Mouse (Mus musculus): ENCODE results near the gene Zfp592. TPM values are rescaled to one million over a fixed set of nuclear protein-coding genes. Genes with fewer than 3 reads are reported as not detected.
A peak's percentile ranks its signal among the peaks of the same experiment; 100 is the strongest.

Gene Zfp592
- polyA plus RNA-seq, 1 experiment from 2014 or later = 8.5 TPM

DNA sequence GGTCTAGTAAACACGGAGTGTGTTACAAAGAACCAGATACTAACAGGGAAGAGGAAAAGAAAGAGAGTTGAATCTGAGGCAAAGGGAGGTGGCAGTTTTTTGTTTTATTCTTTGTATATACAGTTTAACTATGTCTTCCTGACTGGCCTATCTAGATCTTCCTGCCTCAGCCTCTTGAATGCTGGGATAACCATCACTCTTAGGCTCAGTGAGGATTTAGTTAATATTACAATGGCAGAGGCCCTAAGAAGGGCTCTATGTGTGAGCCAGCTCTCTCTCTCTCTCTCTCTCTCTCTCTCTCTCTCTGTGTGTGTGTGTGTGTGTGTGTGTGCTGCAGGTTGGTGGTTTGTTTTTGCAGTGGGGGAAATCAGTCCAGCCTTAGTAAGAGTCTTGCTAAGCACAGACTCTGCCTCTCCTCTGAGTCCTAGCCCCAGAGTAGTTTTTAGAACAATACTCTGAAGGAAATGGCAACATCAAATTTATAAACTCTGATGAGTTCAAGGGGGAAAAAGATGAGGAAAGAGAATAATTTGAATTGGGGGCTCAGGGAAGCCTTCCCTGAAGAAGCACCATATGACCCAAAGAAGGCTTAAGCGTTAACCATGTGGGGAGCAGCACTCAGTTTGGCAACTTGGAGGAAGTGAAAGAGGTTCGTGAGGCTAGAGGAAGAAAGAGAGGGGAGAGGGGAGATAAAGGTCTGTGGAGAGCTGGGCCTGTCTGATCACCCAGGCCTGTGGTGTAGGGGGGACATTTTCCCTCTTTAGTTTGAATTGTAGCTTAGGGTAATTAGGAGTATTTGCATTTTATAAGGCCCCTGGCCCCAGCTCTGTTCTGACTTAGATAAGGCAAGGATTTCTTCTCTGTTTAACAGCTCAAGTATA lies 2.0 kb downstream of the Zfp592 start:
- Histone ChIP-seq H3K4me2 (peak overlapping the region; percentile 73), H3K4me1 (replicated peaks) (peaks cover 39% of the 10 kb centered on the region), H3K9me3 (replicated peaks) (no peaks in the 10 kb centered on the region), H3K27ac (peak overlapping the region; percentile 3), H3K36me3 (no peaks in the 10 kb centered on the region), H3K27me3 (no peaks in the 10 kb centered on the region), H3K4me3 (peak overlapping the region; percentile 80), H3K9ac (no peak overlapping the region)
- no peak for ATAC-seq (replicated peaks; ENCODE audit: insufficient number of reproducible peaks, insufficient read depth, low FRiP score, low read depth)
- 37% methylated on average over 3 of the region's 3 CpGs for WGBS

DNA sequence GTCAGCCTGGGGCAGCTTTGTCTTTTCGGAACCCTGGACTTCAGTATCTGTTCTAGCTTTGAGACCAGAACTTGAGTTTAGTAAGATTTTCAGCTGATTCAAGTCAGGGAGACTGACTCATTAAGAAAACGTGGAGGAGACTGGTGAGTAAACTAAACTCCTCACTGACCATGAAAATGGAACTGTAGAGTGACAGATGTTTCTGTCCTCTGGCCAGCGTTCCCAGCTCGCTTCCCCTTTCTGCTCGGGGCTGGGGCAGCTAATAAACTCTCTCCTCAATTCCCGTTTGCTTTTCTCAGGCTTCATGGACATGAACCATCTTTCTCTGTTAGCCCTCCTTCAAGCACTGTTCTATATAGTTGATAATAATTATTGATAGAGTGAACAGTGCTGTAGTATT lies 4.3 kb downstream of the Zfp592 start:
- Histone ChIP-seq H3K4me3 (no peak overlapping the region), H3K36me3 (no peaks in the 10 kb centered on the region), H3K9ac (no peak overlapping the region), H3K9me3 (replicated peaks) (no peaks in the 10 kb centered on the region), H3K4me2 (no peak overlapping the region), H3K27ac (no peak overlapping the region), H3K4me1 (replicated peaks) (peaks cover 34% of the 10 kb centered on the region), H3K27me3 (no peaks in the 10 kb centered on the region)
- no peak for ATAC-seq (replicated peaks; ENCODE audit: insufficient number of reproducible peaks, insufficient read depth, low FRiP score, low read depth)
- WGBS = 51% methylated on average over 6 of the region's 6 CpGs

DNA sequence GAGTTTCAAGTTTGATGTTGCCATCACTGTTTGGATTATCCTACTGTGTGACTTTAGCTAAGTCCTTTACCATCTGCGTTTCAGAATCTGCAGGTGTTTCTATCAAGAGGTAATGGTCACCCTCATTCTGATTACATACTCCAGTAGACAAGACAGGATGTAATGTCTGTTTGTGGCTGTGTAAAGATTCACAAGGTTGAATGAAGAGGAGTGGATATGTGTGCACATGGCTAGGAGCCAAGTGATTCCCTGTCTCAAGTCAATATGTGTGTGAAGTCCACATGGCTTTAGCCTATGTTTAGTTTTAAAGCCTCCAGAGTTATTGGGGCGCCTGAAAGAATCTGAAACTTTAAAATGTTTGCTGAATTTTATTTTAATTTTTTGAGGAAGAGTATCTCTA lies 6.1 kb downstream of the Zfp592 start:
- Histone ChIP-seq H3K4me2 (no peak overlapping the region), H3K27me3 (no peaks in the 10 kb centered on the region), H3K36me3 (no peaks in the 10 kb centered on the region), H3K9ac (no peak overlapping the region), H3K4me1 (replicated peaks) (peaks cover 42% of the 10 kb centered on the region), H3K27ac (no peak overlapping the region), H3K9me3 (replicated peaks) (no peaks in the 10 kb centered on the region), H3K4me3 (no peak overlapping the region)
- no peak for ATAC-seq (replicated peaks; ENCODE audit: insufficient number of reproducible peaks, insufficient read depth, low FRiP score, low read depth)
- WGBS = 88% methylated on average over 2 of the region's 2 CpGs

DNA sequence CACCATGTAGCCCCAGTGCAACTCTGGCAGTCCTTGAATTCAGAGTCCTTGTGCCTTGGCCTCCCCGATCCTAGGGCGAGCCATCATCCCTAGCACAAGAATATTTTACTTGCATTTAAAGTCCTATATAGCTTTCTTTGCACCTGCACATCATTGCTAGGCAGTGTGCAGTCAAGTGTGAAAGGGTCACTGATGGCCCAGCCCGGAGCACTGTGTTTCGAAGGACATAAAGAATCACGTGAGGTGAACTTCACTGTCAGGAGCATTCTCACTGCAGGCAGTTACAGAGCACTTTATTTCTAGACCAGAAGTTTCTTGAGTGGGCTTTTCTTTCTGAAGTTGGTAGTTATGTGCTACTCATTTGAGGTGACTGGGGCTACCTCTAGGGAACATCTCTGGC lies 8.4 kb downstream of the Zfp592 start:
- no peak for ATAC-seq (replicated peaks; ENCODE audit: insufficient number of reproducible peaks, insufficient read depth, low FRiP score, low read depth)

DNA sequence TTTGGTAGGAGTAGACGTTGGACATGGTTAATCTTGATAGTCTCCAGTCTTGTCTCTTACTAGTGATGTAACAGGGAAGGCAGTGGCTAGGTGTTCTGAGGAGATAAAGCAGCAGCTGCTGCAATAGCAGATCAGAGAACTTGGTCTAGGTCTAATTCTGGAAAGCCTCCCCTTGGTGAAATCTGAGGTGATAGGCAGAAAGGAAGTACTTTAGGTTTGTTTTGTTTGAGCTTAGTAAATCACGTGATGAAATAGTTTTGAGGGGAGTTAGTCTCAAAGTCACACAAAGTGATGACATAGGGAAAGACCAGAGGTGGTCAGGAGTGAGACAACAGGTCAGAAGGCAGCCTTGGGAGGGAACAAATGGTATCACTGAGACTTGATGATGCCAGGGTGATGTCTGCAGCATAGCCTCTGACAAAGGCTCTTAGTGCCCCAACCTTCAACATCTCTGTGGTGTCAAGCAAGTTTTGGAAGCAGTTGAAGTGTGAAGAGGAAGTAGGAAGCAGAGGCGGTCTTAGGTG lies 11.1 kb downstream of the Zfp592 start:
- 27% methylated on average over 3 of the region's 3 CpGs for WGBS
- no peak for ATAC-seq (replicated peaks; ENCODE audit: insufficient number of reproducible peaks, insufficient read depth, low FRiP score, low read depth)
- H3K4me3 ChIP-seq = no peak overlapping the region
- H3K9ac ChIP-seq = no peak overlapping the region
- no peaks in the 10 kb centered on the region for H3K9me3 ChIP-seq (replicated peaks)
- H3K27me3 ChIP-seq = no peaks in the 10 kb centered on the region
- H3K4me1 ChIP-seq (replicated peaks) = peaks cover 27% of the 10 kb centered on the region
- no peak overlapping the region for H3K4me2 ChIP-seq
- H3K27ac ChIP-seq = no peak overlapping the region
- H3K36me3 ChIP-seq = peaks cover 4% of the 10 kb centered on the region; the same call in 1 of the 2 replicates

More for the DNA sequence above, 8.4 kb downstream of the Zfp592 start:
- no peaks in the 10 kb centered on the region for H3K36me3 ChIP-seq
- H3K4me3 ChIP-seq = no peak overlapping the region
- peaks cover 33% of the 10 kb centered on the region for H3K4me1 ChIP-seq (replicated peaks)
- no peak overlapping the region for H3K9ac ChIP-seq
- H3K27me3 ChIP-seq = no peaks in the 10 kb centered on the region
- no peak overlapping the region for H3K27ac ChIP-seq
- H3K9me3 ChIP-seq (replicated peaks) = no peaks in the 10 kb centered on the region
- no peak overlapping the region for H3K4me2 ChIP-seq
- WGBS = 82% methylated on average over 5 of the region's 5 CpGs

DNA sequence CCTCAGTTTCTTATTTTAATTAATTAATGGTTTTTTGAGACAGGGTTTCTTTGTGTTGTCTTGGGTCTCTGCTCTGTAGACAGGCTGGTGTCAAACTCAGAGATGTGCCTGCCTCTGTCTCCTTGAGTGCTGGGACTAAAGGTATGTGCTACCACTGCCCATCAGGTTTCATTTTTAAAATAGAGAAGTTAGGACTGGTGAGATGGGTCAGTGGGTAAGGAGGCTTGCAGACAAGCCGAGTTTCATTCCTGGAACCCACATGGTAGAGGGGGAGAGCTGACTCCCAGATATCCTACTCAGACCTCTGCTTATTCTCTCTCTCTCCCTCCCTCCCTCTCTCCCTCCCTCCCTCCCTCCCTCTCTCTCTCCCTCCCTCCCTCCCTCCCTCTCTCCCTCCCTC lies 12.5 kb downstream of the Zfp592 start:
- Histone ChIP-seq H3K4me2 (no peak overlapping the region), H3K9me3 (replicated peaks) (no peaks in the 10 kb centered on the region), H3K9ac (no peak overlapping the region), H3K27me3 (no peaks in the 10 kb centered on the region), H3K4me3 (no peak overlapping the region), H3K4me1 (replicated peaks) (peaks cover 27% of the 10 kb centered on the region), H3K36me3 (peaks cover 10% of the 10 kb centered on the region; the same call in 1 of the 2 replicates), H3K27ac (no peak overlapping the region)
- ATAC-seq (replicated peaks; ENCODE audit: insufficient number of reproducible peaks, insufficient read depth, low FRiP score, low read depth) = no peak
- WGBS = 25% methylated on average over 1 of the region's 1 CpGs

DNA sequence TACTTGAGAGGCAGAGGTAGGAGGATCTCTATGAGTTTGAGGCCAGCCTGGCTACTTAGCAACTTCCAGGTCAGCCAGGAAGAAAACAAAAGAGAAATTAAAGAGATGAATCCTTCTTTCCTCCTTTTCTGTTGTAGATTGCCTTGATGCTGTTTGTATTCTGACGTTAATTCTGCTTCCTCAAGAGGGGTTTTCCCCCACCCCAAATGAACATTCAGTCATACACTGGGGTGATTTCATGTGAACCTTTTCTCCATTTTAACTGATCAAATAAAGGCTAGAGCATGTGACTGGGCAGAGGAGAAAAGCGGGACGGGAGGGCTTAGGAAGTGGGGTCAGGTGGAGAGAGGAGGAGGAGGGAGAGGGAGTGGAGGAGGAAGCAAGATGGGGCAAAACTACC lies 14.8 kb downstream of the Zfp592 start:
- Histone ChIP-seq H3K9ac (no peak overlapping the region), H3K4me2 (no peak overlapping the region), H3K9me3 (replicated peaks) (no peaks in the 10 kb centered on the region), H3K27me3 (no peaks in the 10 kb centered on the region), H3K36me3 (peaks cover 17% of the 10 kb centered on the region; the same call in 1 of the 2 replicates), H3K4me1 (replicated peaks) (peaks cover 17% of the 10 kb centered on the region), H3K27ac (no peak overlapping the region), H3K4me3 (no peak overlapping the region)
- WGBS = 85% methylated on average over 3 of the region's 3 CpGs
- no peak for ATAC-seq (replicated peaks; ENCODE audit: insufficient number of reproducible peaks, insufficient read depth, low FRiP score, low read depth)

DNA sequence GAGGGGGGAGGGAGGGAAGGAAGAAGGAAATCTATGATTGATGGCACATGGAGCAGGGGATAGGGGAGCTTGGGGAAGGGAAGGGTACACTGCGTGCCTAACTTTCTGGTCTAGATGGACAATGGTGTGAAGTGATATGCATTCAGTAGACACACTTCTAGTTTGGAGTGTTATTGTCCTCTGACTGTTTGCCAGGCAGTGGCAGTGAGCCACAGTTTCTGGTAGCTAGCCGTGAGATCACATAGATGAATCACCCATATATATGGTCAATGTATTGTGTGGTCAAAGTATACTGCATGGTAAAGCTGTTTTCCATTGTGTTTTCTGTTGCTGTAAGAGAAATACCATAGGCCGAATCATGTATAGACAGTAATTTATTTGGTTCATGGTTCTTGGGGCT lies 18.1 kb downstream of the Zfp592 start:
- Histone ChIP-seq H3K4me1 (replicated peaks) (peaks cover 3% of the 10 kb centered on the region; the same call in 1 of the 2 replicates), H3K36me3 (peaks cover 17% of the 10 kb centered on the region; the same call in 1 of the 2 replicates), H3K27ac (no peak overlapping the region), H3K9me3 (replicated peaks) (no peaks in the 10 kb centered on the region), H3K4me3 (no peak overlapping the region), H3K4me2 (no peak overlapping the region), H3K9ac (no peak overlapping the region), H3K27me3 (no peaks in the 10 kb centered on the region)
- WGBS = 93% methylated on average over 3 of the region's 3 CpGs
- no peak for ATAC-seq (replicated peaks; ENCODE audit: insufficient number of reproducible peaks, insufficient read depth, low FRiP score, low read depth)

DNA sequence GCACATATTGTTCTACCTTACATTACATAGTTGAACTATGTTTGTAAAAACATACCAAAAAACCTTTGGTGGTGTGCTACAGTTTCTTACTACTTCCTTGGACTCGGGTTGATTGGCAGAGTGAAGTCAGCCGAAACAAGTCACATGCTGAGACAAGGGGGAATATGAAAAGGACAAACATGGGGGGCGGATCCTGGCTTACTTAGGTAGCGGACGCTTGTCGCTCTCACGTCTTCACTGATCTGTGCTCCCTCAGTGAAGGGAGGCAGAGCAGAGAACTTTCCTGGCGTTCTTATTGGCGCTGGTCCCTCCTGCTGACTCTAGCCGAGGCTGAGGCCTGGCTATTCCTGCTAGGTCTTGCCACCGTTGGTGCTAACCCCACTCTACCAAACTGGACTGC lies 26.8 kb downstream of the Zfp592 start:
- no peak overlapping the region for H3K9ac ChIP-seq
- no peak for ATAC-seq (replicated peaks; ENCODE audit: insufficient number of reproducible peaks, insufficient read depth, low FRiP score, low read depth)
- no peaks in the 10 kb centered on the region for H3K9me3 ChIP-seq (replicated peaks)
- H3K4me1 ChIP-seq (replicated peaks) = no peaks in the 10 kb centered on the region
- H3K4me2 ChIP-seq = no peak overlapping the region
- H3K27me3 ChIP-seq = no peaks in the 10 kb centered on the region
- H3K36me3 ChIP-seq = peaks cover 29% of the 10 kb centered on the region
- WGBS = 73% methylated on average over 11 of the region's 11 CpGs
- no peak overlapping the region for H3K4me3 ChIP-seq
- H3K27ac ChIP-seq = no peak overlapping the region

DNA sequence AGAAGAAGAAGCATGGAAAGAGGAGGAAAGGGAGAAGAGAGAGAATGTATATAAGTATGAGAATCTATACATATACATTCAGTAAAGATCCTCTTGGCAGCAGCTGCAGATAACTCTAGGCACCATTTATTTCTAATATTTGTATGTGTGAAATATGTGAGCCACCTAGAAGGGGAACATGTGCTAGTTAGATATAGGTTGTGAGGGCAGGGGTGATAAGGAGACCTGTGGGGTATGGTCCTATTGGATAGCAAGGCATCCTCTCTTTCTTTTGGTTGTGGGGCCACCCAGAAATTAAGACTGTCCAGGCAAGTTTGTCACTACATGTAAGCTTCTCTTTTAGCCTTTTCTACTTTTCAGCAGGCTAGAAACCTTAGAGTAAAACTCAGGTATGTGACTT lies 29.2 kb downstream of the Zfp592 start:
- H3K4me1 ChIP-seq (replicated peaks) = no peaks in the 10 kb centered on the region
- no peak for ATAC-seq (replicated peaks; ENCODE audit: insufficient number of reproducible peaks, insufficient read depth, low FRiP score, low read depth)
- H3K27me3 ChIP-seq = no peaks in the 10 kb centered on the region
- peaks cover 42% of the 10 kb centered on the region for H3K36me3 ChIP-seq
- no peak overlapping the region for H3K27ac ChIP-seq
- H3K9me3 ChIP-seq (replicated peaks) = no peaks in the 10 kb centered on the region
- no peak overlapping the region for H3K4me2 ChIP-seq
- H3K4me3 ChIP-seq = no peak overlapping the region
- no peak overlapping the region for H3K9ac ChIP-seq

DNA sequence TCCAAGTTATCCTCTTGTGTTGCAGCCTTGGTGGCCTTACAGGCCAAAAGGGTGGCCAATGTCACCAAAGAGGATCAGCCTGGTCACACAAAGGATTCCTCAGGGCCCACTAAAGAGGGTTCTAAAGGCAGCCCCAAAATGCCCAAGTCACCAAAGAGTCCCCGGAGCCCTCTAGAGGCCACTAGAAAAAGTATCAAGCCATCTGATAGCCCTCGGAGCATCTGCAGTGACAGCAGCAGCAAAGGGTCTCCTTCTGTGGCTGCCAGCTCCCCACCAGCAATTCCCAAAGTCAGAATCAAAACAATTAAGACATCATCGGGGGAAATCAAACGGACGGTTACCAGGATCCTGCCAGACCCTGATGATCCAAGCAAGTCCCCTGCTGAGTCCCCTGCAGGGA lies 30.6 kb downstream of the Zfp592 start:
- peaks cover 42% of the 10 kb centered on the region for H3K36me3 ChIP-seq

DNA sequence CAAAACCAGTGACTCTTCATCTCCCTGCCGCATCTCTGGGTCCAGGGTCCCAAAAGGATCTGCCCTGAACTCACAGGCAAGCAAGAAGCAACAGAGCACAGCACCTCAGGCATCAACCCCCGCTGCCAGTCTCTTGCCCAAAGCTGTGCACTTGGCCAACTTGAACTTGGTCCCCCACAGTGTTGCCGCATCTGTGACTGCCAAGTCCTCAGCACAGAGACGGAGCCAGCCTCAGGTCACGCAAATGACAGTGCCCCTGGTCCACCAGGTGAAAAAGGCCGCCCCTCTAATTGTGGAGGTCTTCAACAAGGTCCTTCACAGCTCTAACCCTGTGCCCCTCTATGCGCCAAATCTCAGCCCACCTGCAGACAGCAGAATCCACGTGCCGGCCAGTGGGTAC lies 31.2 kb downstream of the Zfp592 start:
- no peaks in the 10 kb centered on the region for H3K4me1 ChIP-seq (replicated peaks)
- H3K27me3 ChIP-seq = no peaks in the 10 kb centered on the region
- no peak overlapping the region for H3K4me2 ChIP-seq
- H3K4me3 ChIP-seq = no peak overlapping the region
- ATAC-seq (replicated peaks; ENCODE audit: insufficient number of reproducible peaks, insufficient read depth, low FRiP score, low read depth) = no peak
- H3K27ac ChIP-seq = no peak overlapping the region
- no peaks in the 10 kb centered on the region for H3K9me3 ChIP-seq (replicated peaks)
- 95% methylated on average over 9 of the region's 9 CpGs for WGBS
- H3K9ac ChIP-seq = no peak overlapping the region
- peaks cover 47% of the 10 kb centered on the region for H3K36me3 ChIP-seq

More for the DNA sequence above, 30.6 kb downstream of the Zfp592 start:
- Histone ChIP-seq H3K4me2 (no peak overlapping the region), H3K4me3 (no peak overlapping the region), H3K27ac (no peak overlapping the region), H3K4me1 (replicated peaks) (no peaks in the 10 kb centered on the region), H3K9ac (no peak overlapping the region), H3K27me3 (no peaks in the 10 kb centered on the region), H3K9me3 (replicated peaks) (no peaks in the 10 kb centered on the region)
- ATAC-seq (replicated peaks; ENCODE audit: insufficient number of reproducible peaks, insufficient read depth, low FRiP score, low read depth) = no peak
- 64% methylated on average over 5 of the region's 5 CpGs for WGBS

Data from heart, embryonic 15.5 days (tissue).